ENCODE assay signal across 22 mouse cellular contexts in the genomic region with DNA sequence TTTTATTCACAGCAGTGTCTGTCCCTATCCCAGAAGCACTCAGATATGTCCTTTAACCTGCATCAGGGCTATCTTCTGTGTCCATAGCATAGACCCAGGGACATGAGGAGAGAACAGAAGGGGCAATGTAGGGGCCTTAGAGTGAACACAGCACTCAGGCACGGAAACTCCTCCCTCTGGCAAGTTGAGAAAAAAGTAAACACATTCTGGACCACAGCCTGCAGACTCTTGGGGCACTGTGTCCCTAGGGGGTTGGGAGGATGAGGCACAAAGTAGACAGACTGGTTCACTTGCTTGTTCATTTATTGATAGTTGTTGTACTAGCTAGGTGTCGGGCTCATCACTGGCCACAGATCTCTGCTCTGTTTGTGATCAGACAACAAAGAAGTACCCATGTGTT.
"Had no signal": no experiment of that assay in that cellular context is flagged by ENCODE, and none has a peak within 500 bp of the region (broad histone marks: within the 10 kb centered on the region; RNA-seq: fewer than 3 reads in every experiment).

No protein-coding gene starts in this region.

- H3K4me3 ChIP-seq: layer of hippocampus, adult 2 months; limb, embryonic 10.5 days; limb, embryonic 13.5 days; liver, embryonic 15.5 days; megakaryocyte, embryonic 14.5 days; midbrain, embryonic 10.5 days; midbrain, embryonic 13.5 days; myocyte; neural tube, embryonic 13.5 days had no signal

- H3K4me2 ChIP-seq: limb, embryonic 13.5 days; liver, embryonic 15.5 days; lung, embryonic 14.5 days; midbrain, embryonic 13.5 days; neural tube, embryonic 13.5 days had no signal

- H3K27ac ChIP-seq: kidney, postnatal 0 days; layer of hippocampus, adult 2 months; limb, embryonic 10.5 days; limb, embryonic 13.5 days; liver, embryonic 15.5 days; midbrain, embryonic 10.5 days; midbrain, embryonic 13.5 days; neural tube, embryonic 13.5 days had no signal

- DNase-seq: kidney, adult 2 months; kidney, postnatal 25 days; layer of hippocampus, adult 9-11 months; liver; lung, embryonic 14.5 days; retina, postnatal 1 day; right cerebral cortex, postnatal 25 days; spleen, adult 18-20 months; thymus, adult 18-20 months; thymus, postnatal 36 days had no signal

- ATAC-seq: intestine, postnatal 0 days; midbrain, embryonic 13.5 days; midbrain, embryonic 16.5 days had no signal

- H3K9me3 ChIP-seq: limb, embryonic 10.5 days; limb, embryonic 13.5 days; liver, embryonic 15.5 days; megakaryocyte, embryonic 14.5 days; midbrain, embryonic 10.5 days; midbrain, embryonic 13.5 days; neural tube, embryonic 13.5 days had no signal

- H3K36me3 ChIP-seq: liver, embryonic 15.5 days; midbrain, embryonic 10.5 days; midbrain, embryonic 13.5 days had no signal

- H3K9ac ChIP-seq: limb, embryonic 13.5 days; liver, embryonic 15.5 days; lung, embryonic 14.5 days; midbrain, embryonic 13.5 days; neural tube, embryonic 13.5 days had no signal

- H3K4me1 ChIP-seq: limb, embryonic 10.5 days; limb, embryonic 13.5 days; liver, embryonic 15.5 days; megakaryocyte, embryonic 14.5 days; midbrain, embryonic 10.5 days; midbrain, embryonic 13.5 days; neural tube, embryonic 13.5 days had no signal

- H3K27me3 ChIP-seq: limb, embryonic 13.5 days; liver, embryonic 15.5 days; megakaryocyte, embryonic 14.5 days; midbrain, embryonic 13.5 days; neural tube, embryonic 13.5 days had no signal
